Mouse (Mus musculus) erythroblast, embryonic 14.5 days (primary cell): Measurements from ENCODE around the gene Pphln1. TPM values are rescaled to one million over a fixed set of nuclear protein-coding genes. Genes with fewer than 3 reads are reported as not detected.

ENCODE experiments used
- H3K27me3 ChIP-seq: 2 replicates; pipeline ENCODE4 v1.6.1; 2012; ENCODE audit warnings: inconsistent platforms; ENCODE audit not compliant: control insufficient read depth
- H3K36me3 ChIP-seq: 2 replicates; pipeline ENCODE4 v1.6.1; 2012; ENCODE audit warnings: mild to moderate bottlenecking, inconsistent platforms; ENCODE audit not compliant: control insufficient read depth
- H3K4me1 ChIP-seq: 2 replicates; pipeline ENCODE4 v1.6.1; 2012; ENCODE audit warnings: inconsistent platforms; ENCODE audit not compliant: control insufficient read depth
- H3K4me3 ChIP-seq: replicated peaks from 2 replicates; pipeline ENCODE3; 2012; ENCODE audit warnings: moderate library complexity, mild to moderate bottlenecking, inconsistent platforms
- H3K9me3 ChIP-seq: 2 replicates; pipeline ENCODE4 v1.6.1; 2012; ENCODE audit warnings: low read length, inconsistent platforms, mixed read lengths; ENCODE audit not compliant: control insufficient read depth
- GATA1 ChIP-seq: IDR thresholded peaks from 2 replicates; pipeline ENCODE4 v1.6.1; 2012; ENCODE audit warnings: low read length, inconsistent platforms, mixed read lengths
- TAL1 ChIP-seq: IDR thresholded peaks from 3 replicates; pipeline ENCODE4 v1.6.1; 2012; ENCODE audit warnings: low read length, inconsistent platforms, mixed read lengths
- polyA plus RNA-seq: library from polyadenylated mRNA; stranded (reverse); fragments of >175 nt; gene quantifications from 2 replicates; pipeline ENCODE4 v1.2.3, GENCODE M21; 2012

The Pphln1 gene
- polyA plus RNA-seq, 1 experiment: 0.20 TPM

- Histone ChIP-seq H3K4me3 (peak overlapping the region; percentile 66), H3K4me1 (peaks cover 22% of the 10 kb centered on the region), H3K9me3 (0 out of 2 replicates have a peak, but pooled peaks cover 2% of the 10 kb centered on the region), H3K27me3 (peaks cover 67% of the 10 kb centered on the region), H3K36me3 (no peaks in the 10 kb centered on the region)
- no peak for TF ChIP-seq TAL1
- TF ChIP-seq GATA1: no peak
These were observed 122.0 kb downstream of the Pphln1 start for GRCm38 (mm10) chr15:93519836-93520826.

- peaks cover 25% of the 10 kb centered on the region for H3K4me1 ChIP-seq
- peaks cover 64% of the 10 kb centered on the region for H3K27me3 ChIP-seq
- no peaks in the 10 kb centered on the region for H3K36me3 ChIP-seq
- 0 out of 2 replicates have a peak, but pooled peaks cover 2% of the 10 kb centered on the region for H3K9me3 ChIP-seq
- H3K4me3 ChIP-seq: no peak overlapping the region
- TF ChIP-seq TAL1 (no peak), GATA1 (no peak)
These were observed 123.1 kb downstream of the Pphln1 start for GRCm38 (mm10) chr15:93521088-93521786.

- Histone ChIP-seq H3K36me3 (no peaks in the 10 kb centered on the region), H3K9me3 (0 out of 2 replicates have a peak, but pooled peaks cover 2% of the 10 kb centered on the region), H3K27me3 (peaks cover 64% of the 10 kb centered on the region), H3K4me1 (peaks cover 25% of the 10 kb centered on the region), H3K4me3 (no peak overlapping the region)
- TF ChIP-seq TAL1 (no peak), GATA1 (no peak)
These were observed 123.6 kb downstream of the Pphln1 start for GRCm38 (mm10) chr15:93521787-93522180.

- Histone ChIP-seq H3K36me3 (no peaks in the 10 kb centered on the region), H3K9me3 (no peaks in the 10 kb centered on the region), H3K4me3 (no peak overlapping the region), H3K4me1 (peaks cover 14% of the 10 kb centered on the region), H3K27me3 (peaks cover 28% of the 10 kb centered on the region)
- TF ChIP-seq TAL1: no peak
- TF ChIP-seq GATA1: no peak
These were observed 127.3 kb downstream of the Pphln1 start for GRCm38 (mm10) chr15:93525305-93525917.

- Histone ChIP-seq H3K4me3 (no peak overlapping the region), H3K4me1 (peaks cover 12% of the 10 kb centered on the region), H3K36me3 (no peaks in the 10 kb centered on the region), H3K27me3 (no peaks in the 10 kb centered on the region), H3K9me3 (no peaks in the 10 kb centered on the region)
- TF ChIP-seq GATA1 (no peak), TAL1 (no peak)
These were observed 131.9 kb downstream of the Pphln1 start for GRCm38 (mm10) chr15:93529831-93530702.

GRCm38 (mm10) chr15:93530703-93531032, 132.5 kb downstream of the Pphln1 start:
- H3K4me3 ChIP-seq: no peak overlapping the region
- H3K4me1 ChIP-seq: peaks cover 7% of the 10 kb centered on the region
- no peaks in the 10 kb centered on the region for H3K27me3 ChIP-seq
- TF ChIP-seq GATA1 (no peak), TAL1 (peak; percentile 17; the same call in 1 of the 3 replicates)
- H3K36me3 ChIP-seq: no peaks in the 10 kb centered on the region
- H3K9me3 ChIP-seq: no peaks in the 10 kb centered on the region

GRCm38 (mm10) chr15:93536191-93536590, 138.0 kb downstream of the Pphln1 start:
- H3K4me3 ChIP-seq: no peak overlapping the region
- no peak for TF ChIP-seq GATA1
- TF ChIP-seq TAL1: no peak

GRCm38 (mm10) chr15:93537745-93538144, 139.6 kb downstream of the Pphln1 start:
- no peak overlapping the region for H3K4me3 ChIP-seq
- TF ChIP-seq GATA1: no peak
- no peak for TF ChIP-seq TAL1

More at GRCm38 (mm10) chr15:93536191-93536590, 138.0 kb downstream of the Pphln1 start:
- Histone ChIP-seq H3K27me3 (no peaks in the 10 kb centered on the region), H3K4me1 (peaks cover 8% of the 10 kb centered on the region), H3K36me3 (no peaks in the 10 kb centered on the region), H3K9me3 (no peaks in the 10 kb centered on the region)

More at GRCm38 (mm10) chr15:93537745-93538144, 139.6 kb downstream of the Pphln1 start:
- Histone ChIP-seq H3K36me3 (no peaks in the 10 kb centered on the region), H3K27me3 (no peaks in the 10 kb centered on the region), H3K4me1 (peaks cover 8% of the 10 kb centered on the region), H3K9me3 (no peaks in the 10 kb centered on the region)
